Mouse (Mus musculus): ENCODE data around the gene Tll1. TPM values are rescaled to one million over a fixed set of nuclear protein-coding genes. Genes with fewer than 3 reads are reported as not detected.

The Tll1 gene
- under 1 TPM; 0.80 to 0.97 TPM for total RNA-seq (2021)
- long read RNA-seq, experiment 1, result 0 reads
- long read RNA-seq, experiment 2, full-length matches to known transcripts, result 1 of 1 reads
- long read RNA-seq, experiment 2, partial matches to known transcripts, result 0 of 1 reads
- long read RNA-seq, experiment 2, other reads (novel, unspliced or antisense), result 0 of 1 reads

GRCm38 (mm10) chr8:64206024-64206385 lies at the start of gene Tll1:
TSS of gene Tll1 (minus strand) at chr8:64206271.
- DNase-seq, result peak in 1 of 2 experiments; percentile 31

- DNase-seq, result no peak
Measured at GRCm38 (mm10) chr8:64238645-64239044, 32.6 kb upstream of the Tll1 start.

GRCm38 (mm10) chr8:64221600-64221999 lies 15.5 kb upstream of the Tll1 start:
- no peak for DNase-seq

- no peak for DNase-seq
Measured at GRCm38 (mm10) chr8:64217644-64218043, 11.6 kb upstream of the Tll1 start.

- DNase-seq, result no peak
Measured at GRCm38 (mm10) chr8:64216252-64216651, 10.2 kb upstream of the Tll1 start.

GRCm38 (mm10) chr8:64215374-64215773 lies 9.3 kb upstream of the Tll1 start:
- no peak for DNase-seq

- DNase-seq, result no peak
Measured at GRCm38 (mm10) chr8:64214906-64215305, 8.8 kb upstream of the Tll1 start.

GRCm38 (mm10) chr8:64206411-64206861 lies 365 bp upstream of the Tll1 start:
- peak; percentile 33 to 36 for DNase-seq

GRCm38 (mm10) chr8:64205321-64206023 lies 599 bp downstream of the Tll1 start:
- peak; percentile 15 to 51 for DNase-seq

- peak; percentile 4 to 21 for DNase-seq
Measured at GRCm38 (mm10) chr8:64204801-64205311, 1.2 kb downstream of the Tll1 start.

- DNase-seq, result peak; percentile 64 to 73
Measured at GRCm38 (mm10) chr8:64204167-64204566, 1.9 kb downstream of the Tll1 start.

GRCm38 (mm10) chr8:64198326-64198725 lies 7.7 kb downstream of the Tll1 start:
- DNase-seq, result no peak

- no peak for DNase-seq
Measured at GRCm38 (mm10) chr8:64193421-64193820, 12.7 kb downstream of the Tll1 start.

- no peak for DNase-seq
Measured at GRCm38 (mm10) chr8:64187881-64188280, 18.2 kb downstream of the Tll1 start.

- DNase-seq, result no peak
Measured at GRCm38 (mm10) chr8:64176931-64177330, 29.1 kb downstream of the Tll1 start.

- no peak for DNase-seq
Measured at GRCm38 (mm10) chr8:64174916-64175315, 31.2 kb downstream of the Tll1 start.

GRCm38 (mm10) chr8:64173759-64174158 lies 32.3 kb downstream of the Tll1 start:
- DNase-seq, result no peak

- DNase-seq, result no peak
Measured at GRCm38 (mm10) chr8:64152899-64153891, 52.9 kb downstream of the Tll1 start.

GRCm38 (mm10) chr8:64152216-64152804 lies 53.8 kb downstream of the Tll1 start:
- no peak for DNase-seq

GRCm38 (mm10) chr8:64136593-64136992 lies 69.5 kb downstream of the Tll1 start:
- no peak for DNase-seq

- DNase-seq, result no peak
Measured at GRCm38 (mm10) chr8:64107190-64107589, 98.9 kb downstream of the Tll1 start.

- no peak for DNase-seq
Measured at GRCm38 (mm10) chr8:64073396-64073795, 132.7 kb downstream of the Tll1 start.

Data from heart, adult 18-20 months (tissue).